Mouse (Mus musculus): Measurements from ENCODE around the gene M1ap. TPM values are rescaled to one million over a fixed set of nuclear protein-coding genes. Genes with fewer than 3 reads are reported as not detected.
A peak's percentile ranks its signal among the peaks of the same experiment; 100 is the strongest.

Gene M1ap
- 11.0 and 12.3 TPM in 2 replicates for polyA plus RNA-seq (2015; fragmentation: Nextera tagmentation; extraction: Ambion mirVana)

DNA sequence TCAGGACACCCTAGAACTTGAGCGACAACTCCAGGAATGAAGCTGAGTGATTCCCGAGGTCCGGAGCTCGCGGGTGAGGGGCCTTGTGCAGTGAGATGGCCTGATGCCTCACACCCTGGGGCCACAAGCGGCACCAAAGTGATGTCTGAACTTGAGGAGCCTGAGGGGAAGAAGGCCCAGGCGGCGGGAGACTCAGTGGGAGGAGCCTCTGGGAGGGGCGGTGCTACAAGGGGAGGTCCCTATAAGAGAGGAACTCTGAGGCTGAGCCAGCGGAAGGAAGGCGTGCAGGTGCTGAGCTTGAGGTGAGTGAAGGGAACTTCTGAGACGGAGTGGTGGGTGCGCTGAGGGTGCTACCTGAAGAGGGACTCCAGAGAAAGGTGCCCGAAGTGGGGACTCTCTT, at the start of gene M1ap:
Gene M1ap, plus strand, starts transcription at position 252 of the 400 bp plus-strand sequence.
- no peak for ATAC-seq (ENCODE audit: insufficient read depth)
- H3K9me3 ChIP-seq (replicated peaks), result no peaks in the 10 kb centered on the region
- H3K27ac ChIP-seq (replicated peaks), result no peak within 1 kb of the TSS
- no peaks in the 10 kb centered on the region for H3K4me1 ChIP-seq (replicated peaks)
- no peak within 1 kb of the TSS for H3K9ac ChIP-seq
- H3K36me3 ChIP-seq (replicated peaks), result no peaks in the 10 kb centered on the region
- H3K27me3 ChIP-seq, result no peaks in the 10 kb centered on the region
- no peak within 1 kb of the TSS for H3K4me2 ChIP-seq
- WGBS (ENCODE audit: insufficient replicate concordance), result 61% methylated on average over 14 of the region's 14 CpGs
- no peak within 1 kb of the TSS for H3K4me3 ChIP-seq (replicated peaks)

DNA sequence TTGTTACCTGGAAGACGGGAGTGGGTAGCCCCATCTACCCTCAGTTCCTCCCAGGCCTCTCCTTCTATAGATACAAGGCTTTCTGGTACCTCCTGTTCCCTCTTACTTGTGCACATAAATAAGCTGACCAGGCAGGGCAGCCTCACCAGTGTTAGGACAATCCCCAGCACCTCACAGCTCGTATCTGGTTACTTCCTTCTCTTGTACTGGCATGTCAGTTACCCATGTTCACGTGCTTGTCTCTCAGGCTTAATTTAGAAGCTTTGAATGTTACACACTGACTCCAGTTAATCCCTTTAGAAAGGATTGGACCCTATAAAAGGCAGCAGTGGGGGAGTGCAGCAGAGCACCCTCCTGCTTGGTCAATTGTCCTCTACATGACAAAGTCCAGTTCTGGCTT, 49.4 kb upstream of the M1ap start:
- Histone ChIP-seq H3K36me3 (replicated peaks) (no peaks in the 10 kb centered on the region), H3K9ac (no peak overlapping the region), H3K4me3 (replicated peaks) (no peak overlapping the region), H3K4me1 (replicated peaks) (no peaks in the 10 kb centered on the region), H3K4me2 (no peak overlapping the region), H3K27me3 (peaks cover 5% of the 10 kb centered on the region), H3K9me3 (replicated peaks) (no peaks in the 10 kb centered on the region), H3K27ac (replicated peaks) (no peak overlapping the region)
- no peak for ATAC-seq (ENCODE audit: insufficient read depth)
- 21% methylated on average over 3 of the region's 3 CpGs for WGBS (ENCODE audit: insufficient replicate concordance)

DNA sequence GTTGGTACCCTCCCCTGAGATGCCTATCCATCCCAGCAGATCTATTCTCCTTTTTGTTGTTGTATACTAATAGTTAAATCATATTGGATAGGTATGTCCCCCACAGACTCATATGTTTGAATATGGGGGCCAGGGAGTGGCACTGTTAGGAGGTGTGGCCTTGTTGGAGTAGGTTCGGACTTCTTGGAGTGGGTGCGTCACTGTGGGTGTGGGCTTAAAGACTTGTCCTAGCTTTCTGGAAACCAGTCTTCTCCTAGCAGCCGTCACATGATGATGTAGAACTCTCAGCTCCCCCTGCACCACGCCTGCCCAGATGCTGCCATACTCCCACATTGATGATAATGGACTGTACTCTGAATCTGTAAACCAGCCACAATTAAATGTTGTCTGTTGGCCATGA, 48.5 kb upstream of the M1ap start:
- no peak for ATAC-seq (ENCODE audit: insufficient read depth)
- no peak overlapping the region for H3K4me2 ChIP-seq
- no peak overlapping the region for H3K27ac ChIP-seq (replicated peaks)
- WGBS (ENCODE audit: insufficient replicate concordance), result 59% methylated on average over 4 of the region's 4 CpGs
- H3K9me3 ChIP-seq (replicated peaks), result no peaks in the 10 kb centered on the region
- no peak overlapping the region for H3K4me3 ChIP-seq (replicated peaks)
- H3K9ac ChIP-seq, result no peak overlapping the region
- no peaks in the 10 kb centered on the region for H3K36me3 ChIP-seq (replicated peaks)
- peaks cover 5% of the 10 kb centered on the region for H3K27me3 ChIP-seq
- H3K4me1 ChIP-seq (replicated peaks), result no peaks in the 10 kb centered on the region

DNA sequence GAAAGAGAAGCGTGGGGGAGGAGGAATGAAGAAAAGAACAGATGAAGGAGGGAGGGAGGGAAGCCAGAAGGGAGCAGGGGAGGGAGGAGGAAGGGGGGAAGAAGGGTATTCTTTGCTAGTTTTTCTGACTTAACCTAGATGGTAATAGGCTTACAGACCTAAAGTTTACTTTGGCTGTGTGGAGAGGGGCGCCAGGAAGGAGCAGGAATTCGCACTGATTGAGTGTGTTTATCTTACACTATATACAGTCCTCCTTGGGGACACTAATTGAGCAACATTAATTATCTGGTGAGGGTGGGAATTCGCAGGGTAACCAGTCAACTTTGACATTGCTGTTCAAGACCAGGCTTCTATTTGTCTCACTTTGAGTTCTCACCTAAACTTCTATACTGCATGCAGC, 48.0 kb upstream of the M1ap start:
- Histone ChIP-seq H3K4me2 (no peak overlapping the region), H3K9ac (no peak overlapping the region), H3K36me3 (replicated peaks) (no peaks in the 10 kb centered on the region), H3K27ac (replicated peaks) (no peak overlapping the region), H3K27me3 (peaks cover 9% of the 10 kb centered on the region), H3K4me3 (replicated peaks) (no peak overlapping the region), H3K9me3 (replicated peaks) (no peaks in the 10 kb centered on the region), H3K4me1 (replicated peaks) (no peaks in the 10 kb centered on the region)
- WGBS (ENCODE audit: insufficient replicate concordance), result 43% methylated on average over 4 of the region's 4 CpGs
- no peak for ATAC-seq (ENCODE audit: insufficient read depth)

DNA sequence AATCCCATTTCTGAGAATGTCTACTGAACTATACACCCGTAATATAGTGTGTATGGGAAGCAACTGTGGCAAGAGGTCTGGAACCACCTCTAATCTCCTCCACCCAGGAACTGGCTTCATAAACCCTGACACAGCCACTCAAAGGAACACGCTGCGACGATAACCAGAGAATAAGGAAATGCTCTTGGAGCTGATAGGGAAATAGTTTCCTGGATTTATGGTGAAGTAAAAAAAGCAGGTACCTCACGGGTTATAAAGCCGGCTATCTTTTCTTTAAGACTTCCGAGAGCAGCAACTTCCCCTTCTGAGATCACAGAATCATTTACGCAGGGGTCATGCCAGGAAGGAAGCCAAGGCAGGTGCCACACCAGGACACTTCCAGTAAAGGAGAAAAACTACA, 44.1 kb upstream of the M1ap start:
- Histone ChIP-seq H3K4me2 (no peak overlapping the region), H3K9me3 (replicated peaks) (no peaks in the 10 kb centered on the region), H3K27ac (replicated peaks) (no peak overlapping the region), H3K9ac (no peak overlapping the region), H3K4me1 (replicated peaks) (no peaks in the 10 kb centered on the region), H3K27me3 (peaks cover 25% of the 10 kb centered on the region), H3K36me3 (replicated peaks) (no peaks in the 10 kb centered on the region), H3K4me3 (replicated peaks) (no peak overlapping the region)
- ATAC-seq (ENCODE audit: insufficient read depth), result no peak
- 8% methylated on average over 8 of the region's 8 CpGs for WGBS (ENCODE audit: insufficient replicate concordance)

DNA sequence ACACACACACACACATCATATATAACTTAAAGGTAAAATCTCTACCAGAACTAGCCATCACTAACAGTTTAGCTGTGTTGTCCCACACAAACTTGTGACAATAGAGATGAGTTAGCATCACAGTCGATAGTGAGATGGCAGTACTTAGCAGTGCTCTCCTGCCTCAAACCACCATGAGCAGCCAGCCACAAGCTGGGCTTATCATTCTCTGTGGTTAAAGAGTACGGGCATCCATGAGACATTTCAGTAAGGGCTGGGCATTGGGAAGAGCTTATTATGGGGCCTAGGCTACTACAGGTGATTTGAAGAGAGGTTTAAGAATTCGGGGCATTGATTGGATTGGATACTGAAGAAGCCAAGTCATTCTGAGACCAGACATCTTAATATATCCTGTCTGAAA, 39.7 kb upstream of the M1ap start:
- no peaks in the 10 kb centered on the region for H3K9me3 ChIP-seq (replicated peaks)
- peaks cover 25% of the 10 kb centered on the region for H3K27me3 ChIP-seq
- WGBS (ENCODE audit: insufficient replicate concordance), result 28% methylated on average over 3 of the region's 3 CpGs
- H3K9ac ChIP-seq, result no peak overlapping the region
- H3K36me3 ChIP-seq (replicated peaks), result no peaks in the 10 kb centered on the region
- H3K4me1 ChIP-seq (replicated peaks), result no peaks in the 10 kb centered on the region
- no peak overlapping the region for H3K4me3 ChIP-seq (replicated peaks)
- no peak for ATAC-seq (ENCODE audit: insufficient read depth)
- no peak overlapping the region for H3K4me2 ChIP-seq
- H3K27ac ChIP-seq (replicated peaks), result no peak overlapping the region

DNA sequence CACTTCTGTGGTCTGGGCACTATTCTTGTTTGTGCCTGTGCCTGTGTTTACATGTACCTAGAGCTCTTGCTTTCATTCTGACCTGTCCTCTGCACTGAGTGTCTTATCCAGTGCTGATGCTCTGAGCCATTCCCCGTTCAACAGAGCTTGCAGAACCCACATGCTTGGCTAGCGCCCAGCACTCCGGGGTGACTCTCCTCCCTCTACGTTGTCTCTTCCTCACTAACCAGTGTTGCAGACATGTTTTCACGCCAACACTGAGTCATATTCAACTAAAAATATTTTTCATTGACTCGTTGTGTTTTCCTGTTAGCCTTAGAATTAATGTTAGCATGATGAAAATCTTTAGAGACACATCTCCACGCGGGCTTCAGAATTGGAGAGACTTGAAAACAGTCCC, 38.7 kb upstream of the M1ap start:
- no peak overlapping the region for H3K27ac ChIP-seq (replicated peaks)
- 63% methylated on average over 8 of the region's 8 CpGs for WGBS (ENCODE audit: insufficient replicate concordance)

DNA sequence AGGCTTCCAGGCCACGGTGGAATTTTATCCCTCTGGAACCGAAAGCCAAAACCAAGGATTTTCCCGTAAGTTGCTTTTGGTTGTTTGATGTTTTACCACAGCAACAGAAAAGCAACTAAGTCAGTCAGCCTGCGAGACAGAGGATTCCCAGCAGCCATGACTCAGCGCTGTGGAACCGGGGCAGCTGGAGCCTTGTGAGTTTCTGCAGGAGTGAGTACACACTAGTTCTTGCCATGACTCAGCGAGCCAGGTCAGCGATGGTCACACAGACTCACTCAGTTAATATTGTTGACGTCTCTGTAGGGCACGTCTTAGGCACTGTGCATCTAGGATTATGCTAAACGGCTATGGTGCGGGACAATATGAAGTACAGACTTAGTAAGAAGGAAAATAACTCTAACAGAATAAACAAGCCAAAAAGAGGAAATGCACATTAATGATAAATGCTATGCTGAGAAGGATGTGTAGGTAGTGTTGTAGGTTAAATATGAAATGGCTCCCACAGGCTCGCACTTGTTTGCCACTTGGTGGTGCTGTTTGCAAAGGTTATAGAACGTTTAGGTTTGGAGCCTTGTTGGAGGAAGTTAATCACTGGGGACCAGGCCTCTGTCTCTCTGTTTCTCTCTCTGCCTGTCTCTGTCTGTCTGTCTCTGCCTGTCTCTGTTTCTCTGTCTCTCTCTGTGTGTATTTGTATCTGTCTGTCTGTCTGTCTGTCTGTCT, 37.4 kb upstream of the M1ap start:
- Histone ChIP-seq H3K36me3 (replicated peaks) (no peaks in the 10 kb centered on the region), H3K4me3 (replicated peaks) (no peak overlapping the region), H3K27ac (replicated peaks) (no peak overlapping the region), H3K27me3 (peaks cover 20% of the 10 kb centered on the region), H3K9me3 (replicated peaks) (no peaks in the 10 kb centered on the region), H3K4me2 (no peak overlapping the region), H3K4me1 (replicated peaks) (no peaks in the 10 kb centered on the region; the same call in 1 of the 2 replicates), H3K9ac (no peak overlapping the region)
- 32% methylated on average over 14 of the region's 14 CpGs for WGBS (ENCODE audit: insufficient replicate concordance)
- ATAC-seq (ENCODE audit: insufficient read depth), result no peak

More for the DNA sequence above, 38.7 kb upstream of the M1ap start:
- H3K27me3 ChIP-seq, result peaks cover 25% of the 10 kb centered on the region
- H3K4me1 ChIP-seq (replicated peaks), result no peaks in the 10 kb centered on the region
- no peak overlapping the region for H3K4me2 ChIP-seq
- no peaks in the 10 kb centered on the region for H3K36me3 ChIP-seq (replicated peaks)
- no peak overlapping the region for H3K9ac ChIP-seq
- no peak overlapping the region for H3K4me3 ChIP-seq (replicated peaks)
- no peak for ATAC-seq (ENCODE audit: insufficient read depth)
- no peaks in the 10 kb centered on the region for H3K9me3 ChIP-seq (replicated peaks)

DNA sequence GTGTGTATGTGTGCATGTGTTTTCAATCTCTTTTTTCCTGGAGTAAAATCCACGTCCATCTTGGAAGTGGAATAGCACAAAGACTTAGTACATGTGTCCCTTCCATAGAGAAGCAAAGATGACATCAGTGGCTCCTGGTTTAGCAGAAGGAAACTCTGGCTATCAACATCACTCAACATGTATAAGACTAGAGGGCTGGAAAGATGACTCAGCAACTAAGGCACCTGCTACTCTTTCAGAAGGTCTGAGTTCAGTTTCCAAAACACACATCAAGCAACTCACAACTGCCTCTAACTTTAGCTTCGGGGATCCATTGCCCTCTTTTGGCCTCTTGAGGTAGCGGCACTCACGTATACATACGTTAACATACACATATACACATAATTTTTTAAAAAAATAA, 35.4 kb upstream of the M1ap start:
- H3K4me2 ChIP-seq, result no peak overlapping the region
- no peak overlapping the region for H3K4me3 ChIP-seq (replicated peaks)
- H3K4me1 ChIP-seq (replicated peaks), result no peaks in the 10 kb centered on the region; the same call in 1 of the 2 replicates
- ATAC-seq (ENCODE audit: insufficient read depth), result no peak
- H3K9ac ChIP-seq, result no peak overlapping the region
- no peaks in the 10 kb centered on the region for H3K36me3 ChIP-seq (replicated peaks)
- no peak overlapping the region for H3K27ac ChIP-seq (replicated peaks)
- 59% methylated on average over 5 of the region's 5 CpGs for WGBS (ENCODE audit: insufficient replicate concordance)
- peaks cover 8% of the 10 kb centered on the region for H3K27me3 ChIP-seq
- H3K9me3 ChIP-seq (replicated peaks), result no peaks in the 10 kb centered on the region

DNA sequence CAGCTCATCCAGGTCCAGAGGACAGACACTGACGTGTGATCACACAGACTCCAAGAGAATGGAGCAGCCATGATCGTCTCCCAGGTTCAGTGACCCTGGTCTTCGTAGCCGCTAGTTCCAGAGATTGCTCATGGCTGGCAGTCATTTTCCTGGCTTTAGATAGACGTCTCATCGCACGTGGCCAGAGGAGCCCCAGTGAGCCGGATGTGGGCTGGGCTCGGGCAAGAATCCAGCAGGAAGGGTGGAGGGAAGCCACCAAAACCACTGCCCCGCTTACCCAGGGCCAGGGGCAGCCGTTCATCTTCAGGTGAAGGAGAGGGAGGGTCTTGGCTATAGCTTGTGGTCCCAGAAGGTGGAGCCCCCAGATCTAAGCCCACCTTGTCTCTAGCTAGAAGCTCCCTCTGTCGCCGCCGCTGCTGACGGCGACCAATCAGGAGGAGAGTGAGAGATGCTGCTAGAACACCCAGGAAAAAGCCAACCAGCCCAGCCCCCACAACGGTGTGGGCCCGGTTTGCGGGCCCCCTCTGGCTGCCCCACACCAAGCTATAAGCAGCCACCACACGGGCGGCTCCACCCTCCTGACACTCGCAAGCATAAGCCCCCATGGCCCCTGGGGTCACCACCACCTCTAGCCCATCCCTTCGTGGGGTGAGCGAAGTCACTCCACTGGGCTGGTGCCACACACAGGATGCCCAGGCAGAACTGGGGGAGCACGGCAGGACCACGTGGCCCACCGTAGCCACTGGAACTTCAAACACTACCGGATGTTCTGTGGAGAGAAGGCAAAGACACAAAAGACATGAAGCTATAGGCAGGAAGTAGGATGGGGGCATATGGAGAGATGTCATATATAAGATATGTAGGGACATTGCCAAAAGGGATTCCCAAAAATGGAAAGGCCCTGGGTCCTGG, 33.1 kb upstream of the M1ap start:
- Histone ChIP-seq H3K27me3 (peaks cover 13% of the 10 kb centered on the region), H3K4me1 (replicated peaks) (no peaks in the 10 kb centered on the region; the same call in 1 of the 2 replicates), H3K9ac (no peak overlapping the region), H3K9me3 (replicated peaks) (no peaks in the 10 kb centered on the region), H3K36me3 (replicated peaks) (no peaks in the 10 kb centered on the region), H3K4me2 (peak overlapping the region; percentile 38), H3K4me3 (replicated peaks) (0 out of 2 replicates have a peak overlapping the region, but pooled peaks have one; percentile 8), H3K27ac (replicated peaks) (no peak overlapping the region)
- 30% methylated on average over 28 of the region's 28 CpGs for WGBS (ENCODE audit: insufficient replicate concordance)
- no peak for ATAC-seq (ENCODE audit: insufficient read depth)

DNA sequence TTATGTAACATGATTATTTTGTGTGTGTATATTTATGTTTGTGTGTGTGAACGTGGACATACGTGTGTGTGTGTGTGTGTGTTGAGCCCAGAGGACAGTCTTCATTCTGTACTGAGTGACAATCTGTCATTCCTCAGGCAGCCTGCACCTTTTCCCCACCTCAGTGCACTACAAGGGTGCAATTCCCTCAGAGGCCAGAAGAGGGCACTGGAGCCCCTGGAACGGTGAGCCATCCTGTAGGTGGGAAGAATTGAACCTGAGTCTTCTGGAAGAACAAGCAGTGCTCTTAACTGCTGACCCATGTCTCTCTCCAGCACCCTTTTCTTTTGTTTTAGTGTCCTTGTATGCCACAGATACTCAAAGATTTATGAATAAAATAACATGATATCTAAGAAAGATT, 30.8 kb upstream of the M1ap start:
- ATAC-seq (ENCODE audit: insufficient read depth), result no peak
- WGBS (ENCODE audit: insufficient replicate concordance), result 13% methylated on average over 3 of the region's 3 CpGs

More for the DNA sequence above, 30.8 kb upstream of the M1ap start:
- Histone ChIP-seq H3K9ac (no peak overlapping the region), H3K27me3 (peaks cover 9% of the 10 kb centered on the region), H3K27ac (replicated peaks) (no peak overlapping the region), H3K36me3 (replicated peaks) (no peaks in the 10 kb centered on the region), H3K9me3 (replicated peaks) (no peaks in the 10 kb centered on the region), H3K4me3 (replicated peaks) (no peak overlapping the region), H3K4me1 (replicated peaks) (no peaks in the 10 kb centered on the region; the same call in 1 of the 2 replicates), H3K4me2 (no peak overlapping the region)

Measured in liver, embryonic 15.5 days (tissue).